Mouse (Mus musculus): ENCODE measurements around the gene Nprl2.

The Nprl2 gene

DNA sequence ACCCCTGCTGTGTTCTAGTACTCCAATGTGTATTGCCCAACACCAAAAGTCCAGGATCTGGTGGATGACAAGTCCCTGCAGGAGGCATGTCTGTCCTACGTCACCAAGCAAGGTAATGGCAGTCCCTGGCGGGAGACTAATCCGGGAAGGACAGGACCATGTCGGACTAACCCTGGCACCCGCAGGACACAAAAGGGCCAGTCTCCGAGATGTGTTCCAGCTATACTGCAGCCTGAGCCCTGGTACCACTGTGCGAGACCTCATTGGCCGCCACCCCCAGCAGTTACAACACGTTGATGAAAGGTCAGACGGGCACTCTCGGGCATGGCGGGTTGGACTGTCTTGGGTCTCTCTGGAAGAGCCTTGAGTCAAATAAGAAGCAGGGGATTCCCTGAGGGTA is 2.7 kb downstream of the Nprl2 start:
- ChIA-PET POLR2A (interaction anchor here in 3 of 4 experiments (1.0 to 9.0 kb wide), 6 partner anchors 9 to 62 kb away, joined by 3 to 77 read pairs (median 4); partner anchors contain the start of genes Rassf1 (in 1 of the 3) and Tmem115 (in 1 of the 3)), CTCF (interaction anchor here in 2 of 4 experiments (0.7 to 2.0 kb wide), 7 partner anchors 10 to 207 kb away, joined by 3 to 4 read pairs (median 4); no protein-coding TSS in a partner anchor)

DNA sequence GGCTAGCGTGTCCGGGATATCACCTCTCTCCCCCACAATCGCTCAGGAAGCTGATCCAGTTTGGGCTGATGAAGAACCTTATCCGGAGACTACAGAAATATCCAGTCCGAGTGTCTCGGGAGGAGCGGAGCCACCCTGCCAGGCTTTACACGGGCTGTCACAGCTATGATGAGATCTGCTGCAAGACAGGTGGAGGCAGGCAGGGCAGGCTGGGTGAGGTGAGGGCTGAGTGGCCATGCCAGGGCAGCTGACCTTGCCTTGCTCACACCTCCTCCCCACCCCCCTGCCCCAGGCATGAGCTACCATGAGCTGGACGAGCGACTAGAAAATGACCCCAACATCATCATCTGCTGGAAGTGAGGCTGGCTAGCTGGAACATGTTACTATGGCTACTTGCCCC is 3.2 kb downstream of the Nprl2 start:
- CTCF ChIA-PET = interaction anchor here in 2 of 4 experiments (0.6 to 2.0 kb wide), 8 partner anchors 9 to 206 kb away, joined by 3 to 4 read pairs (median 4); no protein-coding TSS in a partner anchor
- POLR2A ChIA-PET = interaction anchor here in 2 of 4 experiments (1.0 to 9.0 kb wide), 4 partner anchors 10 to 62 kb away, joined by 3 to 62 read pairs (median 4); partner anchors contain the start of gene Tmem115 (in 1 of the 2)

DNA sequence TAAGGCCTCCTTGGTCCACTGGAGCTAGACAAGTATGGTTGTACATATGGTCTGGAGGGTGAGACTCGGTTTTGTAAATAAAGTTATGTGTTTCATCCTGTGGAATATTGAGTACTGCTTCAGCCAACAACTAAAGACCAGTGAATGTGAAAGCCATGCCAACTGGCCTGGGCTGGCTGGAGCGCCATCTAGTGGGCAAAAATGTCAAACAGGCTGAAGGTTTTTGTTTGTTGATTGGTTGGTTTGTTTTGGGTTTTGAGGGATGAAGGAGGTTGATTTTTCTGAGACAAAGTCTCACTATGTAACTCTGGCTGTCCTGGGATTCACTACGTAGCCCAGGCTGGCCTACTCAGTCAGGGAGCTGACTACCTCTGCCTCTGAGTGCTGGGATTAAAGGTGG is 3.6 kb downstream of the Nprl2 start:
- ChIA-PET POLR2A (interaction anchor here in 2 of 4 experiments (0.7 to 9.0 kb wide), 7 partner anchors 10 to 146 kb away, joined by 3 to 62 read pairs (median 4); partner anchors contain the start of genes Cacna2d2 (in 1 of the 2) and Tmem115 (in 1 of the 2)), CTCF (interaction anchor here in 2 of 4 experiments (0.6 to 2.0 kb wide), 7 partner anchors 9 to 206 kb away, joined by 3 to 4 read pairs (median 4); no protein-coding TSS in a partner anchor)

DNA sequence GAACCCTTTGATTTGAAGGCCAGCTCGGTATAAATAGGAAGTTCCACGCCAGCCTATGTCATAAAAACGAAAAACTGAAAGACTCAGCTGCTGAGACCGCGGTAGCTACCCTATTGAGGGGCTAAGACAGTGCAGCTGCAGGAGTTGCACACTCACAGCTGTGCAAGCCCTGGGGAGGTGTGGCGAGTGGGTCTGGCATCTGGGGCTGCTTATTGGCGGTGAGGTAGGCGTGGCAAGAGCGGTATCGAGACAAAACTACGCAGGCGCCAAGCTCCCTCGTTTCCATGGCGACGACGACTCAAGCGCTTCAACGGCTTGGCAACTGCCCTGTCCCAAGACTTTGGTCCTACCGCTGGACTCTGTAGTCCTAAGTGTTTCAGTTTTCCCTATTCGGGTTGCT is 5.0 kb downstream of the Nprl2 start, which contains the start of gene Zmynd10:
Gene Zmynd10, plus strand, starts transcription at position 273 of the 400 bp plus-strand sequence.
- ChIA-PET CTCF (interaction anchor here in 3 of 4 experiments (0.5 to 1.9 kb wide), 19 partner anchors 12 to 904 kb away, joined by 3 to 13 read pairs (median 3); partner anchors contain the start of genes Gnai2 (in 1 of the 3), Tmem115 (in 1 of the 3) and Tusc2 (in 1 of the 3)), POLR2A (interaction anchor here in 3 of 4 experiments (0.5 to 9.0 kb wide), 31 partner anchors 8 to 1220 kb away, joined by 3 to 62 read pairs (median 4); partner anchors contain the start of genes Ifrd2 (in 3 of the 3), Hyal3 (in 2 of the 3), Tmem115 (in 2 of the 3) and Cacna2d2 (in 1 of the 3))

DNA sequence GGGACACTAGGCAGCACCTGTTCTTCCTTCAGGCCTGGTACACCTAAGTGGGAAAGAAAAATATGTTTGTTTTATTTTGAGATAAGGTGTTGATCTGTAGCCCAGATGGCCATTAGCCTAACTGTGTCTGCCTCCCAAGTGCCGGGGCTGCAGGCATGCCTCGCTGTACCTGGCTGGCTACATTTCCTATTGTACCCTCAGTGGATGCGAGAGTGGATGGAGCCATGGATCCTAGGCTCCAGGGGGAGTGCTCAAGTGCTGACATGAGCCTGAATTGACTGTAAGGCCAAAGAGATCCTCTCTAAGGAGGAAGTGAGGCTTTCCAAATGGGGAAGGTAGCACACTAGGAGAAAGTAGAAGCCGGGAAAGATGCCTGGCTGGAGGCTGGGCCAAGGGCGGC is 5.9 kb downstream of the Nprl2 start:
- ChIA-PET CTCF (interaction anchor here in 2 of 4 experiments (0.8 to 1.9 kb wide), 6 partner anchors 13 to 174 kb away, joined by 3 to 6 read pairs (median 3); partner anchors contain the start of gene Tusc2 (in 1 of the 2)), POLR2A (interaction anchor here in 3 of 4 experiments (0.8 to 8.8 kb wide), 11 partner anchors 14 to 325 kb away, joined by 3 to 92 read pairs (median 5); partner anchors contain the start of genes Gnai2 (in 1 of the 3), Hyal2 (in 1 of the 3), Hyal3 (in 1 of the 3) and Ifrd2 (in 1 of the 3))

DNA sequence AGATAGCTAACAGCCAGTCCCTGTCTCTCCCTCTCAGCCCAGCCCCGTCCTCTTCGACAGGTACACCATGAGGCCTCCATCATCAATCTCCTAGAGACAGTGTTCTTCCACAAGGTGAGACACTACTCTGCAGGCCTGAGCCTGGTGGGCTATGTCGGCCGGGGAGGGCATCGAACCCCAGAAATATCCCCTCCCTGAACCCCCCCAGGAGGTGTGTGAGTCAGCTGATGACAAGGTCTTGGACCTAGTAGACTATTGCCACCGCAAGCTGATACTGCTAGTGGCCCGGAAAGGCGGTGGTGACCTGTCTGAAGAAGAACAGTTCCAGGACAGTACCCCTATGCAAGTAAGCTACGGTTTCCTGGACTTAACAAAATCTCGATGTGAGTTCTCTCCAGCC is 6.8 kb downstream of the Nprl2 start:
- ChIA-PET CTCF (no interaction called here), POLR2A (interaction anchor here in 2 of 4 experiments (0.9 to 8.8 kb wide), 9 partner anchors 15 to 81 kb away, joined by 3 to 92 read pairs (median 7); partner anchors contain the start of genes Hyal3 (in 2 of the 2), Hyal1 (in 1 of the 2), Hyal2 (in 1 of the 2) and Tmem115 (in 1 of the 2))

DNA sequence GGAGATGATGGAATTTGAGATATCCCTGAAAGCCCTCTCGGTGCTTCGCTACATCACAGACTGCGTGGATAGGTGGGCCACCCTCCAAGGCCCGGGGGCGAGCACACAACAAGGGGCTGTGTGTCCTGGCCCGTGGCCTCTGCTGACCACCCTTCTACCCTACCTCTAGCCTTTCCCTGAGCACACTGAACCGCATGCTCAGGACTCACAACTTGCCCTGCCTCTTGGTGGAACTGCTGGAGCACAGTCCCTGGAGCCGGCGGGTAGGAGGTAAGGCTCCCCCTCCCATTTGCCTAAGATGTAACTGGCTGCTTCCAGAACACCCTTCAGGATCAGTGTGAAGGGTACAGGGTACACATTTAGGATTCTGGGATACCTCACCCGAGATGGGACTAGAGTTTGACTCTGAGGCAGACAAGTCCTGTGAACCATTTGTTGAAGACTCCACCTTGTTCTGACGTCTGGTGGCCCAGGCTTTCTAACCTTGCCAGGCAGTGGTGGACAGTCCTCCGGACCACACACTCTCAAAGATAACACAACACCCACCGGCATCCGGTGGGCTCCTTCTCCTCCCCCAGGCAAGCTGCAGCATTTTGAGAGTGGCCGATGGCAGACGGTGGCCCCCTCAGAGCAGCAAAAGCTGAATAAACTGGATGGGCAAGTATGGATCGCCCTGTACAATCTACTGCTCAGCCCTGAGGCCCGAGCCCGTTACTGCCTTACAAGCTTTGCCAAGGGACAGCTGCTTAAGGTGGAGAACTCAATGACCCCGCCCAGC is 7.5 kb downstream of the Nprl2 start:
- ChIA-PET CTCF (interaction anchor here in 2 of 4 experiments (1.5 to 1.8 kb wide), 2 partner anchors 8 to 175 kb away, joined by 4 to 6 read pairs; partner anchors contain the start of genes Cyb561d2 (in 1 of the 2) and Nprl2 (in 1 of the 2)), POLR2A (interaction anchor here in 3 of 4 experiments (0.9 to 8.8 kb wide), 15 partner anchors 8 to 657 kb away, joined by 3 to 129 read pairs (median 8); partner anchors contain the start of genes Cyb561d2 (in 2 of the 3), Hyal2 (in 2 of the 3), Nprl2 (in 2 of the 3) and Tmem115 (in 2 of the 3))

DNA sequence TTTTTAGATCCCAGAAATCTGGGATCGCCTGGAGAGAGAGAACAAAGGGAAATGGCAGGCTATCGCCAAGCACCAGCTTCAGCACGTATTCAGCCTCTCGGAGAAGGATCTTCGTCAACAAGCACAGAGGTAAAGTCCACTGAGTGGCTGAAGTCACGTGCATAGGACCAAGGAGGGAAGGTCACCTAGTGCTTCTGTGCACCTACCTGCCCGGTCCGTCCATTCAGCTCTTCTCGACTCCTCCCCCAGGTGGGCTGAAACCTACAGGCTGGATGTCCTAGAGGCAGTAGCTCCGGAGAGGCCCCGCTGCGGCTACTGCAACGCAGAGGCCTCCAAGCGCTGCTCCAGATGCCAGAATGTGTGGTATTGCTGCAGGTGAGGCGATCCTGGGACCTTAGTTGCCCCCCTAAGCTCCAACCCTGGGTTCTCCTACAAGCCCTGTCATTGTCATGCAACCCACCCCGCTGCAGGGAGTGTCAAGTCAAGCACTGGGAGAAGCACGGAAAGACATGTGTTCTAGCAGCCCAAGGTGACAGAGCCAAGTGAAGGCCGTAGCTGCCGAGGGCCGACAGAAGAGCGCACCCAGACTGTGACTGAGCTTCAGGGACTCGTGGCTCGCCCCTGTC is 8.6 kb downstream of the Nprl2 start:
- CTCF ChIA-PET = interaction anchor here in 3 of 4 experiments (0.6 to 1.9 kb wide), 12 partner anchors 9 to 176 kb away, joined by 3 to 6 read pairs (median 3); partner anchors contain the start of genes Cyb561d2 (in 1 of the 3), Hyal1 (in 1 of the 3), Nprl2 (in 1 of the 3) and Tmem115 (in 1 of the 3)
- POLR2A ChIA-PET = interaction anchor here in 3 of 4 experiments (0.7 to 8.8 kb wide), 24 partner anchors 8 to 658 kb away, joined by 3 to 129 read pairs (median 4); partner anchors contain the start of genes Cyb561d2 (in 3 of the 3), Hyal1 (in 3 of the 3), Nprl2 (in 3 of the 3) and Tusc2 (in 3 of the 3)

DNA sequence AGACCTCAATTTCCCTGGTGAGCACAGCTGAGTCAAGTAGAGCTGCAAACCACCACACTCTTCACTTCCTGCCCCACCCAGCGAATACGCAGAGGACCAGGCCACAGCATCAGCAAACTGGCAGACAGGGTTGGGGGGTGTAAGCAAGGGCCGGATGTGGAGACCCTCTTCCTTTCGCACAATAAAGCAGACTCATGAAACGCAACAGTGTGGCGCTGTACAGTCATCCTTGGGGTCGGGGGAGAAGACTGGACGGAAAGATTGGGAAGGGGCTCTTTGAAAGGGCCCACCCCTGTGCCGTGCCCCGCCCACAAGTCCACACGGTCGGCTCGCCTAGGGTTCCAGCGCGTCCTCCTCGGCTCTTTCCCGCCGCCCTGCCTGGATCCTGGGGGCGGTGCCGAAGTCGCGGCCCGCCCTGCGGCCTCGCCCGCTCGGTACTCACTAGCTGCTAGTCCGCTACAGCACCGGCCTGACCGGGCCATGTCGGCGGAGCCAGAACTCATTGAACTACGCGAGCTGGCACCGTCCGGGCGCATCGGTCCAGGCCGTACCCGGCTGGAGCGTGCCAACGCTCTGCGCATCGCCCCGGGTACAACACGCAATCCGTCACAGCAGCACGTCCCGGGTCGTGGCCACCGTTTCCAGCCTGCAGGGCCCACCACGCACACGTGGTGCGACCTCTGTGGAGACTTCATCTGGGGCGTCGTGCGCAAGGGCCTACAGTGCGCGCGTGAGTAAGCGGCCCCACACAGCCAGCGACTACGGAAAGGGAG is 9.3 kb downstream of the Nprl2 start, which contains the start of gene Rassf1:
Gene Rassf1, plus strand, starts transcription at position 439 of the 773 bp plus-strand sequence.
- ChIA-PET CTCF (interaction anchor here in 3 of 4 experiments (0.6 to 1.9 kb wide), 11 partner anchors 10 to 177 kb away, joined by 3 to 6 read pairs (median 3); partner anchors contain the start of genes Cyb561d2 (in 1 of the 3), Hyal1 (in 1 of the 3), Nprl2 (in 1 of the 3) and Tmem115 (in 1 of the 3)), POLR2A (interaction anchor here in 3 of 4 experiments (0.7 to 8.8 kb wide), 24 partner anchors 8 to 79 kb away, joined by 3 to 129 read pairs (median 4); partner anchors contain the start of genes Cyb561d2 (in 3 of the 3), Hyal1 (in 3 of the 3), Nprl2 (in 3 of the 3) and Tusc2 (in 3 of the 3))

DNA sequence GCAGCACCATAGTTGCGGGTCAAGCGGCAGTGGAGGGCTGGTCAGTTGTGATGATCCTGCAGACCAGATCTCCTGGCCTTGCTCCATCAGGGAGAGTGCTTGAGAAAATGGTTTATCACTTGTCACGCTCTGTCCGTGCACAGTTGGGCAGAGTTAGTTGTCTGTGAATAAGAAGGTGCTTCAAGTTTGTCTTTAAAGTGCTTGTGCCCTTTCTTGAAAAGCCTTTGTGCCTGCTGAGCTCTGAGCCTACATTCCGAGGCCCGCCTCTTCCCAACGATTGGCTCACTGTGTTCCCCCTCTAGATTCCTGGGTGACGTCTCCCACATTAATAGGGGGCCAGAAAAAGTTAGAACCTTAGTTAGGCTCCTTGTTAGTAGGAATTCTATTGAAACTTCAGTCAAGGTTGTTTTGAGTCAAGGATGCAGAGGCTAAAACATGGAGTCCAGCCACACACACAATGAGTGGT is 9.9 kb downstream of the Nprl2 start:
- ChIA-PET CTCF (interaction anchor here in 2 of 4 experiments (1.1 to 1.9 kb wide), 2 partner anchors 17 to 61 kb away, joined by 3 to 5 read pairs; no protein-coding TSS in a partner anchor), POLR2A (interaction anchor here in 2 of 4 experiments (0.9 to 8.8 kb wide), 11 partner anchors 10 to 79 kb away, joined by 3 to 129 read pairs (median 8); partner anchors contain the start of genes Cyb561d2 (in 2 of the 2), Hyal1 (in 2 of the 2), Hyal2 (in 2 of the 2) and Nprl2 (in 2 of the 2))

DNA sequence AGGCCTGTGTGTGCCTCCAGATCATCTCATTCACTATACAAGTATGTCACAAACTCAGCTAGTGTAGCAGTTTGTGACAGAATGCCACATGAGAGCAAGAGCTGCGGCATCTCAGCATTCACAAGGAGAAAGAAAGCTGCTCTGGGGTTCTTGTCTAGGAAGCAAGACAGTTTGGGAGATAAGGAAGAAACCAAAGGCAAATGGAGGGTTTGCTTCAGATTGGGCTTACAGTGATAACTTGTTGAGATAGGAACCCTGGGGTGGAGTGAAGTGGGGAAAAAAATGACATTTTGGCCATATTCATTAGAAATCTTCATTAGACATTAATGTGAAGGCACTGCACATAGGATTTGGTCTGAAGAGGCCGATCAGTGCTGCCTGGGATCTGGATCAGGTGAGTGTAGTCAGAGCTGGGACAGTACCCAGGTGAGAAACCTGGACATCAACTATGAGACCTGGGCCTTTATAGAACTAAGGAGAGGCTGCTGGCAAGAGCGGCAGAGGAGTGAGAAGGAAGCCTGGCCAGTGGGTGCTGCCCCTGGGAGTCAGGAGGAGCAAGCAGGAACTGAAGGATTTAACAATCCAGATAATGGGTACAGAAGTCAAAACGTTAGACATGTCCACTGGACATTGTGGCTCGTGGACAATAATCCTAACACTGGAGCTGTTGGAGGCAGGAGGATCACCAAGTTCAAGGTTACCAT is 10.8 kb downstream of the Nprl2 start:
- POLR2A ChIA-PET = interaction anchor here in 3 of 4 experiments (1.0 to 8.8 kb wide), 12 partner anchors 10 to 78 kb away, joined by 3 to 129 read pairs (median 18); partner anchors contain the start of genes Cyb561d2 (in 3 of the 3), Nprl2 (in 3 of the 3), Hyal1 (in 2 of the 3) and Hyal2 (in 2 of the 3)
- CTCF ChIA-PET = interaction anchor here in 1 of 4 experiments (1.4 kb wide), 1 partner anchor 10 kb away, joined by 7 read pairs; the partner anchor contains the start of gene Tusc2

DNA sequence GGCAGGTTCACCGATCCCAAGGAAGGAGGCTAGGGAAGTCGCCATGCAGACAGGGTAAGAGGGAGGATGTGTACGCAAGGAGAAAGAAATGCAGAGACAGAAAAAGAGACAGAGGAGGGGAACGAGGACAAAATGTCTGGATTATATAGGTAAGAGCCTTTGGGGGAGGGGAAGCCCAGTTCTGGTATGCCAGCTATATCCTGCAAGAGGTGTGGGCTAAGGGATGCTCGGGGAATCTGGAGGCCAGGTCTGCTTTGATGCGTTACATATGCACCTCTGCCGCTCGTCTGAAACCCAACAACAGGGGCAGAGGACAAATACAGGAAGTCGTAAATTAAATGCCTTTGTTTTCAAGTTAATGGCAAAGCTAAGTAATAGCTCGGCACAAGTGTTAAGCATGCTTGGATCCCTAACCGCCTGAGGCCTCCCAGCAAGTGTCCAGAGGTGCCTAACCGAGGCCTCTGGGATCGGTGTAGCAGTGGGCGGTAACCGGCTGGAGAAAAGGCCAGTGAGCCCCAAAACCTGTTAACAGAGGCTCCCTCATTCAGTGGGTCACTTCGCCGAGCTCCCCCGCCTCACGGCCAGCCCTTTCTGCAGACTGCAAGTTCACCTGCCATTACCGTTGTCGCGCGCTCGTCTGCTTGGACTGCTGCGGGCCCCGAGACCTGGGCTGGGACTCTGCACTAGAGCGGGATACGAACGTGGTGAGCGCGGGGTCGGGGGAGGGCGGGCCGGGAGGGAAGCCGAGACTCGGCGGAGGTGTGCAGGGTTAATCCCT is 11.7 kb downstream of the Nprl2 start:
- CTCF ChIA-PET = interaction anchor here in 3 of 4 experiments (0.7 to 1.8 kb wide), 18 partner anchors 8 to 500 kb away, joined by 3 to 14 read pairs (median 3); partner anchors contain the start of genes Tusc2 (in 2 of the 3), Amigo3 (in 1 of the 3), Cyb561d2 (in 1 of the 3) and Hyal1 (in 1 of the 3)
- POLR2A ChIA-PET = interaction anchor here (0.6 to 8.8 kb wide), 45 partner anchors 9 to 752 kb away, joined by 3 to 129 read pairs (median 6); partner anchors contain the start of genes Tusc2 (in 4 of the 4), Cyb561d2 (in 3 of the 4), Hyal1 (in 3 of the 4) and Hyal2 (in 3 of the 4)

DNA sequence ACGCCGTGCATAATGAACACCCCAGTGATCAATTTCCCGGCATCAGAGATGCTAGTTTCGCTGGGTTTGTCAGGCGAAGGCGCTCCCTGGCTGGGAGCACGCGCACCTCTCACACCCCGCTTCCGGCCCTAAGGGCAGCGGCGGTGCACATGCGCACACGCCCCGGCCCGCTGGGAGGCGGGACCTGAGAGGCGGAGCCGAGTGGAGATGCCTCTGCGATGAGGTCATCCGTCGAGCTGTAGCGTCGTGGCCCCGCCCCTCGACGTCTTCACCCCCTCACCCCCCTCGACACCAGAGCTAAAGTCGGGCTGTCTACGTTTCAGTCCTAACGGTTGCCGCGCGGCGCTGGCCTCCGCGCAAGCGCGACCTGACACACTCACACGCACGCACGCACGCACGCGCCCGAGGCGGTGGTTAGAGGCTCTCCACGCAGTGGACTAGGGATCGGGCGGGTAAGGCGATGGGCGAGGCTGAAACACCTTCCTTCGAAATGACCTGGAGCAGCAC is 12.3 kb downstream of the Nprl2 start:
- ChIA-PET CTCF (interaction anchor here in 3 of 4 experiments (0.5 to 1.8 kb wide), 21 partner anchors 9 to 1736 kb away, joined by 3 to 14 read pairs (median 3); partner anchors contain the start of genes Tusc2 (in 2 of the 3), Amigo3 (in 1 of the 3), Cyb561d2 (in 1 of the 3) and Hyal1 (in 1 of the 3)), POLR2A (interaction anchor here (0.6 to 8.8 kb wide), 56 partner anchors 9 to 756 kb away, joined by 3 to 129 read pairs (median 5); partner anchors contain the start of genes Tusc2 (in 4 of the 4), Cyb561d2 (in 3 of the 4), Hyal1 (in 3 of the 4) and Hyal2 (in 3 of the 4))

Measured in embryonic stem cell, embryonic (primary cell).